Mouse (Mus musculus): ENCODE measurements around the gene Dand5. TPM values are rescaled to one million over a fixed set of nuclear protein-coding genes. Genes with fewer than 3 reads are reported as not detected.

Dand5 gene
- polyA plus RNA-seq, 1 experiment from 2014 or later, result 4.7 TPM

- Histone ChIP-seq H3K9me3 (ENCODE audit: control insufficient read depth, low read length) (no peaks in the 10 kb centered on the region), H3K9ac (ENCODE audit: low read length) (no peak overlapping the region)
- 0% methylated on average over 2 of the region's 3 CpGs for WGBS
Measured at GRCm38 (mm10) chr8:84772628-84773027, 50.0 kb downstream of the Dand5 start.

GRCm38 (mm10) chr8:84771941-84772378, 50.7 kb downstream of the Dand5 start:
- Histone ChIP-seq H3K36me3 (ENCODE audit: control insufficient read depth, insufficient read depth, low read length) (no peaks in the 10 kb centered on the region), H3K4me1 (ENCODE audit: control insufficient read depth, insufficient read depth, low read length) (no peaks in the 10 kb centered on the region; the same call in 1 of the 2 replicates), H3K4me3 (ENCODE audit: low read depth, low read length) (no peak overlapping the region), H3K9ac (ENCODE audit: low read length) (no peak overlapping the region), H3K27ac (ENCODE audit: low read depth, low read length) (no peak overlapping the region), H3K27me3 (ENCODE audit: control insufficient read depth, insufficient read depth, low read length) (peaks cover 96% of the 10 kb centered on the region), H3K9me3 (ENCODE audit: control insufficient read depth, low read length) (no peaks in the 10 kb centered on the region), H3K4me2 (ENCODE audit: low read depth) (no peak overlapping the region)
- WGBS, result under 1% methylated on average over 34 of the region's 34 CpGs
- no peak for ATAC-seq (ENCODE audit: insufficient read depth, low FRiP score, low TSS enrichment)
- no peak for DNase-seq (ENCODE audit: low spot score)

More at GRCm38 (mm10) chr8:84772628-84773027, 50.0 kb downstream of the Dand5 start:
- Histone ChIP-seq H3K36me3 (ENCODE audit: control insufficient read depth, insufficient read depth, low read length) (no peaks in the 10 kb centered on the region), H3K4me2 (ENCODE audit: low read depth) (no peak overlapping the region), H3K27me3 (ENCODE audit: control insufficient read depth, insufficient read depth, low read length) (peaks cover 96% of the 10 kb centered on the region), H3K4me3 (ENCODE audit: low read depth, low read length) (no peak overlapping the region), H3K4me1 (ENCODE audit: control insufficient read depth, insufficient read depth, low read length) (no peaks in the 10 kb centered on the region; the same call in 1 of the 2 replicates), H3K27ac (ENCODE audit: low read depth, low read length) (no peak overlapping the region)
- DNase-seq (ENCODE audit: low spot score) (no peak), ATAC-seq (ENCODE audit: insufficient read depth, low FRiP score, low TSS enrichment) (no peak)

- Histone ChIP-seq H3K9me3 (ENCODE audit: control insufficient read depth, low read length) (no peaks in the 10 kb centered on the region), H3K9ac (ENCODE audit: low read length) (no peak overlapping the region), H3K4me1 (ENCODE audit: control insufficient read depth, insufficient read depth, low read length) (no peaks in the 10 kb centered on the region; the same call in 1 of the 2 replicates), H3K36me3 (ENCODE audit: control insufficient read depth, insufficient read depth, low read length) (no peaks in the 10 kb centered on the region), H3K4me2 (ENCODE audit: low read depth) (no peak overlapping the region), H3K27me3 (ENCODE audit: control insufficient read depth, insufficient read depth, low read length) (peaks cover 95% of the 10 kb centered on the region), H3K27ac (ENCODE audit: low read depth, low read length) (no peak overlapping the region), H3K4me3 (ENCODE audit: low read depth, low read length) (no peak overlapping the region)
- ATAC-seq (ENCODE audit: insufficient read depth, low FRiP score, low TSS enrichment), result no peak
- 14% methylated on average over 5 of the region's 5 CpGs for WGBS
- DNase-seq (ENCODE audit: low spot score), result no peak
Measured at GRCm38 (mm10) chr8:84771000-84771687, 51.5 kb downstream of the Dand5 start.

- H3K27me3 ChIP-seq (ENCODE audit: control insufficient read depth, insufficient read depth, low read length), result peaks cover 90% of the 10 kb centered on the region
- no peak overlapping the region for H3K27ac ChIP-seq (ENCODE audit: low read depth, low read length)
- ATAC-seq (ENCODE audit: insufficient read depth, low FRiP score, low TSS enrichment), result no peak
- H3K36me3 ChIP-seq (ENCODE audit: control insufficient read depth, insufficient read depth, low read length), result no peaks in the 10 kb centered on the region
- H3K9ac ChIP-seq (ENCODE audit: low read length), result no peak overlapping the region
- WGBS, result 16% methylated on average over 12 of the region's 12 CpGs
- H3K4me1 ChIP-seq (ENCODE audit: control insufficient read depth, insufficient read depth, low read length), result peaks cover 8% of the 10 kb centered on the region
- H3K9me3 ChIP-seq (ENCODE audit: control insufficient read depth, low read length), result no peaks in the 10 kb centered on the region
- no peak for DNase-seq (ENCODE audit: low spot score)
- H3K4me2 ChIP-seq (ENCODE audit: low read depth), result no peak overlapping the region
- no peak overlapping the region for H3K4me3 ChIP-seq (ENCODE audit: low read depth, low read length)
Measured at GRCm38 (mm10) chr8:84770100-84770953, 52.3 kb downstream of the Dand5 start.

DNA sequence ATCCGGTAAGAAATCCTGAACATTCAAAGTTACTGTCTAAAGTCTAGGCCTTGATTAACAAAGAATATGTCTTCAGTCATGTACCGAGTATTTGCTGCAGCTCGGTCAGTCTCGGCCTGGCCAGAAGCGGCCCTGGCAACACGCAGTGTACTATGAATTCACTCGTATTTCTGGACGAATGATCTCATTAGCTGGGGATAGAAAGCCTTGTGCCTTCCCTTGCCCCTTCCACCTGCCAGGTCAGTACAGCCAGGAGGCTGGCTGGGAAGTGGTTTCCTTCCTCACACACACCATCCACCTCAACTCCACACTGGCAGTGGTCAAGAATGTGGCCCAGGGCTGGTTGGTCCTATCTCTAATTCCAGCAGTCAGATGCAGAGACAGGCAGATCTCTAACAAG, 53.3 kb downstream of the Dand5 start:
- H3K9me3 ChIP-seq (ENCODE audit: control insufficient read depth, low read length), result no peaks in the 10 kb centered on the region
- H3K27me3 ChIP-seq (ENCODE audit: control insufficient read depth, insufficient read depth, low read length), result peaks cover 89% of the 10 kb centered on the region
- ATAC-seq (ENCODE audit: insufficient read depth, low FRiP score, low TSS enrichment) (no peak), DNase-seq (ENCODE audit: low spot score) (no peak)
- no peak overlapping the region for H3K4me2 ChIP-seq (ENCODE audit: low read depth)
- H3K27ac ChIP-seq (ENCODE audit: low read depth, low read length), result no peak overlapping the region
- H3K4me3 ChIP-seq (ENCODE audit: low read depth, low read length), result no peak overlapping the region
- peaks cover 12% of the 10 kb centered on the region for H3K4me1 ChIP-seq (ENCODE audit: control insufficient read depth, insufficient read depth, low read length)
- no peak overlapping the region for H3K9ac ChIP-seq (ENCODE audit: low read length)
- 88% methylated on average over 8 of the region's 8 CpGs for WGBS
- no peaks in the 10 kb centered on the region for H3K36me3 ChIP-seq (ENCODE audit: control insufficient read depth, insufficient read depth, low read length)

DNA sequence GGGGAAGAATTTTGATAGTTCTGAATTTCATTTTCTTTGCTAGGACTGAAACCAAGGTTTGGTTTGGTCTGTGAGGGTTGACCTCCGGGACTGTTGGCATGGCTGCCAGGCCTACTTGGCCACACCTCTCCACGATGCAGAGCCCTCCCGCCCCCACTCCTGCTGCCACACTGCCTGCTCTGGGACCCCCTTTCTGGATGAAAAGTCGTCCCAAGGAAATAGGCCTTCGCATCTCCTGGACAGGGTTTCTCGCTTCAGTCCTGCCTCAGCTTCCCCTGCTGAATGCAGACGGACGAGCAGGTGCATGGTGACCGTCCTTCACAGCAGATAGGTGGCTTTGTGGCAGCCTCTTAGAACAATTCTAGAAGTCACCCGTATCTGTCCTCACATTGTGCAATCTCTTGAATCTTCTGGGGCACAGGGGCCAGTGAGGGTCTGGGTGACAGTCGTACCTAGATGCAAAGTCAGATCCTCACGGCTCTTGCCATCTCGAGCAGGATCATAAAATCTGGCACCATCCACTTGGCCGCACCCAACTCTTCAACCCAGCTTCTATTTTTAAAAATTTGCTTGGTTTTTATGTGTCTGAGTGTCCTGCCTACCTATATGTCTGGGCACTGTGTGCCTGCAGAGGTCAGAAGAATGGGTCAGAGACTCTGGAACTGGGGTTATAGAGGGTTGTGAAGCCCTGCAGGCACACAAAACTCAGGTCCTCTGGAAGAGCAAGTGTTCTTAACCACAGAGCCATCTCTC, 54.1 kb downstream of the Dand5 start:
- no peak for ATAC-seq (ENCODE audit: insufficient read depth, low FRiP score, low TSS enrichment)
- no peak overlapping the region for H3K4me2 ChIP-seq (ENCODE audit: low read depth)
- WGBS, result 89% methylated on average over 14 of the region's 14 CpGs
- peaks cover 89% of the 10 kb centered on the region for H3K27me3 ChIP-seq (ENCODE audit: control insufficient read depth, insufficient read depth, low read length)
- no peaks in the 10 kb centered on the region for H3K36me3 ChIP-seq (ENCODE audit: control insufficient read depth, insufficient read depth, low read length)
- H3K27ac ChIP-seq (ENCODE audit: low read depth, low read length), result no peak overlapping the region
- H3K9ac ChIP-seq (ENCODE audit: low read length), result no peak overlapping the region
- peaks cover 12% of the 10 kb centered on the region for H3K4me1 ChIP-seq (ENCODE audit: control insufficient read depth, insufficient read depth, low read length)
- DNase-seq (ENCODE audit: low spot score), result no peak
- no peaks in the 10 kb centered on the region for H3K9me3 ChIP-seq (ENCODE audit: control insufficient read depth, low read length)
- H3K4me3 ChIP-seq (ENCODE audit: low read depth, low read length), result no peak overlapping the region

DNA sequence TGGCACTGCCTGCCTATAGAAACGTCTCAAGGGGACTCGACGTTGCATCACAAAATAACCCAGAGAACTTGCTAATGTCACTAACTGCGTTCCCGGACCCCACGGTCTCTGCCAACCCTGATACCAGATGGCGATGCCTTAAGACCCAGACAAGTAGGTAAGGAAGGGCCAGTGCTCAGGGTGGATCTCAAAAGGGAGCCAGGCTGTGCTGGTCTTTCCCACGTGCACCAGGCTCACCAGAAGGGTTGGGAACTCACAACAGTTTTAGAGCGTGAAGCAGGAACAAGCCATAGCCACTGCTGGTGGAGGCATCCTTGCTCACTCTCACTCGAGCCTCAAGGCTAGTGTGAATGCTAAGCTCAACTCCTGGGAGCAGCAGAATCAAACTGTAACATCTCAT, 55.4 kb downstream of the Dand5 start:
- ATAC-seq (ENCODE audit: insufficient read depth, low FRiP score, low TSS enrichment), result no peak
- no peak overlapping the region for H3K27ac ChIP-seq (ENCODE audit: low read depth, low read length)
- 81% methylated on average over 10 of the region's 10 CpGs for WGBS
- no peaks in the 10 kb centered on the region for H3K9me3 ChIP-seq (ENCODE audit: control insufficient read depth, low read length)
- H3K4me2 ChIP-seq (ENCODE audit: low read depth), result no peak overlapping the region
- H3K36me3 ChIP-seq (ENCODE audit: control insufficient read depth, insufficient read depth, low read length), result no peaks in the 10 kb centered on the region
- H3K9ac ChIP-seq (ENCODE audit: low read length), result no peak overlapping the region
- peaks cover 88% of the 10 kb centered on the region for H3K27me3 ChIP-seq (ENCODE audit: control insufficient read depth, insufficient read depth, low read length)
- DNase-seq (ENCODE audit: low spot score), result no peak
- H3K4me1 ChIP-seq (ENCODE audit: control insufficient read depth, insufficient read depth, low read length), result peaks cover 12% of the 10 kb centered on the region
- no peak overlapping the region for H3K4me3 ChIP-seq (ENCODE audit: low read depth, low read length)

DNA sequence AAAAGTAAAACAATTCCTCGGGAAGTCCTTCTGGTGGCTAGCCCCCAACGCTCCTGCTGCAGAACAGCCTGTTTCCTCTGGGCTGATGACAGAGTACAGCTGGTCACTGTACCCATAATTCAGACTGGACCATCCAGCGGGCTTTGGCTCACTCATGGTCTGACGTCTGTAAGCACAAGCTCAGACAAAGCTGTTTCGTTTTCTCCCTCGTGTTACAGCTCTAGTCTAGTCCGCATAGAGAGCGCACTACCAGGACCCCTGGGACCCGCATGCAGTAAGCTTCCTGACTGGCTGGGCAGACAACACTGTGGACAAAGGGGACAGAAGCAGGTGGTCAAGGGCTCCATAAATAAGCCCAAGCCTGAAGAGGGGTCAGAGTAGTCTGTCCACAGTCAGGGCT, 56.2 kb downstream of the Dand5 start:
- Histone ChIP-seq H3K9ac (ENCODE audit: low read length) (no peak overlapping the region), H3K36me3 (ENCODE audit: control insufficient read depth, insufficient read depth, low read length) (no peaks in the 10 kb centered on the region), H3K4me1 (ENCODE audit: control insufficient read depth, insufficient read depth, low read length) (peaks cover 12% of the 10 kb centered on the region), H3K4me2 (ENCODE audit: low read depth) (no peak overlapping the region), H3K27me3 (ENCODE audit: control insufficient read depth, insufficient read depth, low read length) (peaks cover 82% of the 10 kb centered on the region), H3K27ac (ENCODE audit: low read depth, low read length) (no peak overlapping the region), H3K9me3 (ENCODE audit: control insufficient read depth, low read length) (no peaks in the 10 kb centered on the region), H3K4me3 (ENCODE audit: low read depth, low read length) (no peak overlapping the region)
- 50% methylated on average over 9 of the region's 9 CpGs for WGBS
- DNase-seq (ENCODE audit: low spot score) (no peak), ATAC-seq (ENCODE audit: insufficient read depth, low FRiP score, low TSS enrichment) (no peak)

Data from neural tube, embryonic 11.5 days (tissue).